Mouse (Mus musculus) myocyte (in vitro differentiated cells): ENCODE measurements around the gene Ehbp1.

Experiments used
- CEBPB ChIP-seq: IDR thresholded peaks from 2 replicates; pipeline ENCODE4 v1.6.1; 2011; ENCODE audit warnings: mild to moderate bottlenecking, moderate library complexity; ENCODE audit not compliant: poor library complexity, insufficient read depth, severe bottlenecking
- E2F4 ChIP-seq: IDR thresholded peaks from one replicate; pipeline ENCODE4 v1.6.1; 2011; ENCODE audit warnings: mild to moderate bottlenecking, control low read depth, moderate library complexity; ENCODE audit not compliant: insufficient read depth
- MAX ChIP-seq: IDR thresholded peaks from one replicate; pipeline ENCODE4 v1.6.1; 2011; ENCODE audit warnings: low read depth, mild to moderate bottlenecking, control low read depth
- MYOD1 ChIP-seq, 3 experiments: IDR thresholded peaks; one replicate each; pipeline ENCODE4 v1.6.1; 2011; ENCODE audit warnings: control low read depth in 2 of 3, low read depth in 2 of 3, mild to moderate bottlenecking in 2 of 3, moderate library complexity in 1 of 3; ENCODE audit not compliant: insufficient read length in 2 of 3, control insufficient read depth in 1 of 3
- MYOG ChIP-seq, 3 experiments: IDR thresholded peaks; one replicate each; pipeline ENCODE4 v1.6.1; 2011; ENCODE audit warnings: control low read depth in 2 of 3, low read depth in 2 of 3, mild to moderate bottlenecking in 2 of 3; ENCODE audit not compliant: insufficient read length in 2 of 3, control insufficient read depth in 1 of 3, insufficient read depth in 1 of 3
- POLR2A ChIP-seq: IDR thresholded peaks from one replicate; pipeline ENCODE4 v1.6.1; 2011; ENCODE audit warnings: low read depth, mild to moderate bottlenecking, control low read depth, moderate library complexity; ENCODE audit not compliant: insufficient read length
- POLR2AphosphoS2 ChIP-seq: IDR thresholded peaks from one replicate; pipeline ENCODE4 v1.6.1; 2011; ENCODE audit warnings: low read depth, control low read depth; ENCODE audit not compliant: insufficient read length
- SRF ChIP-seq: IDR thresholded peaks from one replicate; pipeline ENCODE4 v1.6.1; 2011; ENCODE audit warnings: low read depth; ENCODE audit not compliant: control insufficient read depth, insufficient read length
- TCF12 ChIP-seq: IDR thresholded peaks from one replicate; pipeline ENCODE4 v1.6.1; 2011; ENCODE audit warnings: mild to moderate bottlenecking, control low read depth; ENCODE audit not compliant: poor library complexity, insufficient read depth, severe bottlenecking
- USF1 ChIP-seq: IDR thresholded peaks from one replicate; pipeline ENCODE4 v1.6.1; 2011; ENCODE audit warnings: low read depth, mild to moderate bottlenecking, control low read depth, moderate library complexity

DNA sequence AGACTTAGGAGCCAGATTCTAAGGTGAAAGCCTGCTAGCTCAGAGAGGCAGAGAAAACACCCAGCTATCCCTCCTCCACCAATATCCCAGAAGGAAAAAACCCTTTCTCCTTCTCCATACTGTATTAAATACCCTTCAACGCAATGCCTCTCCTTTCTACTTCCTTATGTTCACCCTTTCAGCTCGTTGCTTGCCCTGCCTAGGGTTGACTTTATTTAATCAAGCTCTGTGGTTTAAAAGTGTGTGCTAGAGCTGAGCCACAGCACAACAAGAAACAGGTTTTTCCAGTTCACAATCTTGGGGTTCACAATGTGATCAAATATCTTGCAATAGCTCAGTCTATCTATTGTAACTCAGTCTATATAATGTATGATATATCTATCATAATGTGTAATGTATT, 7.9 kb upstream of the Ehbp1 start:
- TF ChIP-seq POLR2A: no peak
- no peak for TF ChIP-seq CEBPB
- no peak for TF ChIP-seq USF1
- no peak for TF ChIP-seq E2F4
- no peak for TF ChIP-seq MYOG (IDR thresholded peaks at IDR 0.05; ENCODE audit: control insufficient read depth in 1 of 3, insufficient read depth in 1 of 3, insufficient read length in 2 of 3, low read depth in 2 of 3)
- no peak for TF ChIP-seq TCF12
- TF ChIP-seq POLR2AphosphoS2: no peak
- TF ChIP-seq MYOD1 (IDR thresholded peaks at IDR 0.05; ENCODE audit: control insufficient read depth in 1 of 3, insufficient read length in 2 of 3, low read depth in 2 of 3): no peak
- TF ChIP-seq MAX: no peak
- TF ChIP-seq SRF: no peak
